Mouse (Mus musculus) stomach, embryonic 16.5 days (tissue): ENCODE measurements at regions not wholly inside any gene's neighbourhood (a gene's known extent, or its start where the extent isn't known, plus 50 kb on each side); places are given as distances from the start of the nearest gene placed in this dataset.

Experiments used
- ATAC-seq: fragments of 200-750 bp; cut with Nextera tagmentation; 2 replicates; pipeline ENCODE4 v1.8.0; 2017; ENCODE audit warnings: moderate number of reproducible peaks, moderate TSS enrichment; ENCODE audit not compliant: insufficient read depth, low FRiP score
- H3K27ac ChIP-seq: fragments of 300-500 bp; sonication (generic); 2 replicates; pipeline ENCODE4 v1.5.1; 2014; ENCODE audit warnings: low read length
- H3K27me3 ChIP-seq: fragments of 300-500 bp; sonication (generic); 2 replicates; pipeline ENCODE4 v1.6.1; 2014; ENCODE audit warnings: low read length, control low read depth, mixed read lengths; ENCODE audit not compliant: control insufficient read depth, insufficient read depth
- H3K36me3 ChIP-seq: fragments of 300-500 bp; sonication (generic); 2 replicates; pipeline ENCODE4 v1.6.1; 2014; ENCODE audit warnings: low read length; ENCODE audit not compliant: control insufficient read depth, insufficient read depth
- H3K4me1 ChIP-seq: fragments of 300-500 bp; sonication (generic); 2 replicates; pipeline ENCODE4 v1.6.1; 2014; ENCODE audit warnings: low read length, control low read depth, mixed read lengths; ENCODE audit not compliant: control insufficient read depth, insufficient read depth
- H3K4me2 ChIP-seq: fragments of 300-500 bp; sonication (generic); 2 replicates; pipeline ENCODE4 v1.6.1; 2014; ENCODE audit warnings: low read depth, low read length, mixed read lengths
- H3K4me3 ChIP-seq: fragments of 300-500 bp; sonication (generic); replicated peaks from 2 replicates; pipeline ENCODE4 v1.5.1; 2014; ENCODE audit warnings: mild to moderate bottlenecking, low read length
- H3K9ac ChIP-seq: fragments of 300-500 bp; sonication (generic); 2 replicates; pipeline ENCODE4 v1.6.1; 2014; ENCODE audit warnings: low read length
- H3K9me3 ChIP-seq: fragments of 300-500 bp; sonication (generic); replicated peaks from 2 replicates; pipeline ENCODE4 v1.6.1; 2016; ENCODE audit warnings: low read length, control low read depth; ENCODE audit not compliant: control insufficient read depth
- WGBS: fragments of 180-500 bp; shearing (Covaris S2); extraction: QIAGEN DNeasy Blood & Tissue Kit; methylation state at CpG from one replicate; pipeline ENCODE4 v1.1.7; 2014; 5-methylcytosine and 5-hydroxymethylcytosine counted together

DNA sequence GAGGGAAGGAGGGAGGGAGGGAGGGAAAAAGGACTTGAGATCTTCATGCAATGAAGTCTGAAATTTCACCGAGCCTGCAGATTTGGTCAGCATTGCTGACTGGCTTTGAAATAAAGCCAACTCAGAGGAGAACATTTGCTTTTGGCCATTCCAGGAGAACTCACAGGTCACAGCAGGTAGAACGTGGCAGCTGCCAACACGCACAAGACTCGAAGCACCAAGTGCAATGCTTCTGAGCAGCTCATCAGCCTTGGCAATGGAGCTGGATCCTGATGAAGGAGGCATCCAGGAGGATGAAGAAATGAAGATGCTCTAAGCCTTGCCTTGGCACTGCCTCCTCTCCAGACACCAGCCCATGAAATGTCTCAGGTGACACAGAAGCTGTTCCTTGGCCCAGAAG is 223.6 kb upstream of the Tmem132c start:
- no peak overlapping the region for H3K9ac ChIP-seq
- ATAC-seq: no peak
- no peak overlapping the region for H3K4me2 ChIP-seq
- H3K9me3 ChIP-seq: no peaks in the 10 kb centered on the region
- H3K27me3 ChIP-seq: no peaks in the 10 kb centered on the region
- H3K36me3 ChIP-seq: no peaks in the 10 kb centered on the region
- peaks cover 3% of the 10 kb centered on the region; the same call in 1 of the 2 replicates for H3K4me1 ChIP-seq
- WGBS: 83% methylated on average over 4 of the region's 4 CpGs
- H3K27ac ChIP-seq: no peak overlapping the region; the same call in 1 of the 2 replicates
- H3K4me3 ChIP-seq: no peak overlapping the region

- WGBS: 29% methylated on average over 5 of the region's 5 CpGs
- Histone ChIP-seq H3K4me1 (no peaks in the 10 kb centered on the region), H3K9ac (no peak overlapping the region), H3K27me3 (no peaks in the 10 kb centered on the region), H3K9me3 (no peaks in the 10 kb centered on the region), H3K4me2 (no peak overlapping the region), H3K4me3 (no peak overlapping the region), H3K36me3 (no peaks in the 10 kb centered on the region), H3K27ac (no peak overlapping the region)
- ATAC-seq: no peak
Observed at GRCm38 (mm10) chr5:127036472-127036871, 205.1 kb upstream of the Tmem132c start.

DNA sequence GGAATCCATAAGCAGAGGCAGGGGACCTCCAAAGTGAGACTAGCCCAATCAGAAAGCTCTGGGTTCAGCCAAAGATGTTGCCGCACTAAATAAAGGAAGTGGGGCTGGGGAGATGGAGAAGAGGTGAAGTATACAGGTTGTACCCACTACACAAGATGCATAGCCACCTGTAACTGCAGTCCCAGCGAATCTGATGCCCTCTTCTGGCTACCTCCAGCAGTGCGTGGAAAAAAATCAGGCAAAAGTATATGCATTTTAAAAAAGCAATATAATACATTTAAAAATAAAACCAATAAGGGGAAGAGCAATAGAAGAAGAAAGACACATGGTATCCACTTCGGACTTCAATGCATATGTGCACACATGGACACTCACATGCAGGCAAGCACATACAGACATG is 183.8 kb upstream of the Tmem132c start:
- no peak overlapping the region for H3K27ac ChIP-seq
- H3K4me2 ChIP-seq: no peak overlapping the region
- H3K4me1 ChIP-seq: no peaks in the 10 kb centered on the region
- no peaks in the 10 kb centered on the region for H3K36me3 ChIP-seq
- no peaks in the 10 kb centered on the region for H3K27me3 ChIP-seq
- no peak for ATAC-seq
- H3K4me3 ChIP-seq: no peak overlapping the region
- no peaks in the 10 kb centered on the region for H3K9me3 ChIP-seq
- no peak overlapping the region for H3K9ac ChIP-seq
- 70% methylated on average over 4 of the region's 4 CpGs for WGBS

GRCm38 (mm10) chr5:127074327-127074726 is 167.3 kb upstream of the Tmem132c start:
- Histone ChIP-seq H3K9ac (no peak overlapping the region), H3K4me1 (no peaks in the 10 kb centered on the region), H3K27me3 (no peaks in the 10 kb centered on the region), H3K27ac (no peak overlapping the region), H3K36me3 (no peaks in the 10 kb centered on the region), H3K4me2 (no peak overlapping the region), H3K4me3 (no peak overlapping the region), H3K9me3 (no peaks in the 10 kb centered on the region)
- WGBS: 36% methylated on average over 4 of the region's 4 CpGs
- ATAC-seq: no peak
